41 mouse cellular contexts compared by ENCODE assay signal in genomic region chr7:43113929-43114328, GRCm38 (mm10). TPM values are rescaled to one million over a fixed set of nuclear protein-coding genes. Genes with fewer than 3 reads are reported as not detected.
"Had no signal": no experiment of that assay in that cellular context is flagged by ENCODE, and none has a peak within 500 bp of the region (broad histone marks: within the 10 kb centered on the region; RNA-seq: fewer than 3 reads in every experiment).

Gene Zfp936, plus strand, starts transcription at chr7:43114229.

RNA-seq across cellular contexts. Expression of gene Zfp936, which starts in this region (rescaled TPM):
- total RNA-seq: heart, postnatal 10 days; heart, postnatal 14 days; heart, postnatal 25 days; heart, postnatal 36 days; heart, postnatal 4 days; hematopoietic stem cell, adult 5-6 weeks; hindbrain, postnatal 0 days; layer of hippocampus, adult 18-20 months; layer of hippocampus, adult 2 months; layer of hippocampus, adult 8-10 months; layer of hippocampus, postnatal 10 days; layer of hippocampus, postnatal 14 days; layer of hippocampus, postnatal 25 days; layer of hippocampus, postnatal 36 days; left cerebral cortex, adult 18-20 months; left cerebral cortex, adult 2 months; left cerebral cortex, adult 8-10 months had no signal
- polyA plus RNA-seq: heart, embryonic 11.5 days; heart, embryonic 12.5 days; heart, embryonic 13.5 days; heart, embryonic 14.5 days; heart, embryonic 15.5 days; heart, embryonic 16.5 days; heart, postnatal 0 days; hindbrain, embryonic 10.5 days; hindbrain, embryonic 11.5 days; hindbrain, embryonic 12.5 days; hindbrain, embryonic 13.5 days; hindbrain, embryonic 14.5 days; hindbrain, embryonic 15.5 days; hindbrain, embryonic 16.5 days; hindbrain, postnatal 0 days; intestine, embryonic 14.5 days; intestine, embryonic 15.5 days; intestine, embryonic 16.5 days; intestine, postnatal 0 days; kidney, adult 2 months; kidney, embryonic 14.5 days; kidney, embryonic 15.5 days; kidney, embryonic 16.5 days; kidney, postnatal 0 days; large intestine, adult 2 months had no signal
